Mouse (Mus musculus) brain, embryonic 14.5 days (tissue): ENCODE data around the gene Disp1.

Experiments
- CTCF ChIP-seq: fragments of 200-500 bp; IDR thresholded peaks from 2 replicates; pipeline ENCODE4 v1.5.1; 2012; ENCODE audit warnings: inconsistent platforms, mild to moderate bottlenecking, moderate library complexity, borderline replicate concordance; ENCODE audit not compliant: insufficient read depth, insufficient read length; ENCODE audit errors: extremely low read depth
- POLR2A ChIP-seq: fragments of 200-500 bp; IDR thresholded peaks from 2 replicates; pipeline ENCODE4 v1.6.1; 2012; ENCODE audit warnings: mild to moderate bottlenecking, inconsistent platforms, borderline replicate concordance; ENCODE audit not compliant: poor library complexity, insufficient read depth, insufficient read length, severe bottlenecking; ENCODE audit errors: extremely low read depth

DNA sequence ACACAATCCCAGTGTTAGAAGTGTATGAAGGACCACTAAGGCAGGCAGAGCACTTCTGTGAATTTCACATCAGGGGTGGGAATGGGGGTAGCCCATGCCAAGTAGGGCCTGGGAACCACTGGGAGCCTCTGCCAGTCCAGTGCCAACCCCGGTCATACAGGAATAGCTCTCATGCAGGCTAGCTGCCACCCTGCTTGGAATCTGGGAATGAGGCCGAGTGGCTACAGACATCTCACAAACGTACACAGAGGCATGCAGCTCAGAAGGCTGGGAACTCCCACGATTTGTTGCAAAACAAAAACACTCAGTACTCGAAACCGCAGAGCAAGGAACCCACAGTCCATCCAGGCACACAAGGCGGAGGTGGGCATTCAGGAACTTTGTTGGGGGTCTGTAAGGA, 153.5 kb downstream of the Disp1 start:
- no peak for TF ChIP-seq CTCF
- no peak for TF ChIP-seq POLR2A
